In the genomic region with DNA sequence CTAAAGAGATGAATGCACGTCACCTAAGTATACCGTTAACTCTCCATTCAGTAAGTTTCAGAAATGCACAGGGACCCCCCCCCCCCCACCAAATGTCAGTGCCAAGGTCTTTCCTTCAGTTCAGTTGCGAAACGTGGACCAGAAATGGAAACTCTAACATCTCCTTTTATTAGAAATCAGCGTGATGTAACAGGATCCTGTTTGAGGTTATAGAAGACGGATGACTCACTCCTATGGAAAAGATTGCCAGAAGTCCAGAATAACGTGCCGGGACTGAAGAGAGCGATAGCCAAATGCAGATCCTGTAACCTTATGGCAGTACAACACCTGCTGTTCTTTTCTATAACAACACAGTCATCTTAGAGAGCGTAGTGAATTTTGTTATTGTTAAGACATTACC, we compare ENCODE assay signal across 12 mouse cellular contexts. TPM values are rescaled to one million over a fixed set of nuclear protein-coding genes. Genes with fewer than 3 reads are reported as not detected.
DNase-seq lines count a peak whose midpoint lies in the region; ATAC-seq and TF ChIP-seq lines count a peak whose summit lies in the region.
"Had no signal": no experiment of that assay in that cellular context is flagged by ENCODE, and none has a peak within 500 bp of the region (broad histone marks: within the 10 kb centered on the region; RNA-seq: fewer than 3 reads in every experiment).

No protein-coding gene starts in this region.

- no peaks in the 10 kb centered on the region for H3K79me2 ChIP-seq in heart, adult 2 months (replicated peaks; ENCODE audit: control insufficient read depth, insufficient read depth, low read length)

- intact Hi-C loops in heart, adult 2 months (cut with DNase I), result no loop called here
- intact Hi-C loops in heart, postnatal 14 days (cut with DNase I), result no loop called here

- H3K27ac ChIP-seq in heart, adult 2 months, result peak overlapping the region; percentile 62
- no peak overlapping the region for H3K27ac ChIP-seq in hindbrain, embryonic 13.5 days
- H3K27ac ChIP-seq: hindbrain, embryonic 14.5 days had no signal

- no peaks in the 10 kb centered on the region for H3K9me3 ChIP-seq in hindbrain, embryonic 13.5 days
- H3K9me3 ChIP-seq: limb, embryonic 13.5 days had no signal

- DNase-seq in heart, adult 2 months, result peak in 1 of 2 experiments; percentile 49
- no peak for DNase-seq in heart, postnatal 14 days
- DNase-seq in 3134 (ENCODE audit: extremely low read depth, insufficient read length, low spot score) (peak; percentile 58), NIH3T3 (ENCODE audit: low read depth) (peak; percentile 89)
- no peak for DNase-seq in T-cell, adult 2 months (ENCODE audit: low spot score)
- no peak for DNase-seq in ovary, postnatal 36 days (ENCODE audit: low spot score)

- H3K4me1 ChIP-seq in heart, adult 2 months (ENCODE audit: control insufficient read depth, insufficient read depth, low read length), result peaks cover 6% of the 10 kb centered on the region
- peaks cover 18% of the 10 kb centered on the region for H3K4me1 ChIP-seq in hindbrain, embryonic 13.5 days (replicated peaks)

- no peak for TF ChIP-seq CTCF in heart, adult 2 months (IDR thresholded peaks at IDR 0.05)

- no peak for TF ChIP-seq POLR2A in heart, adult 2 months (IDR thresholded peaks at IDR 0.05; ENCODE audit: insufficient read depth, low read depth, low read length)

- H3K27me3 ChIP-seq in heart, adult 2 months (ENCODE audit: control insufficient read depth, insufficient read depth, low read length), result no peaks in the 10 kb centered on the region
- H3K27me3 ChIP-seq in hindbrain, embryonic 13.5 days, result no peaks in the 10 kb centered on the region
- H3K27me3 ChIP-seq: limb, embryonic 13.5 days had no signal

- no peak for TF ChIP-seq EP300 in heart, adult 2 months (IDR thresholded peaks at IDR 0.05; ENCODE audit: insufficient read depth, low read depth, low read length)

- no peaks in the 10 kb centered on the region for H3K36me3 ChIP-seq in heart, adult 2 months (ENCODE audit: control insufficient read depth, insufficient read depth, low read length)
- no peaks in the 10 kb centered on the region for H3K36me3 ChIP-seq in hindbrain, embryonic 13.5 days
- H3K36me3 ChIP-seq: limb, embryonic 13.5 days had no signal

- ATAC-seq in common myeloid progenitor, adult 5-6 weeks (replicated peaks; ENCODE audit: low read depth, poor library complexity, severe bottlenecking), result peak; percentile 65
- no peak for ATAC-seq in hindbrain, embryonic 13.5 days (ENCODE audit: low FRiP score)

- no peak overlapping the region for H3K4me2 ChIP-seq in hindbrain, embryonic 13.5 days
- H3K4me2 ChIP-seq: hindbrain, embryonic 14.5 days; limb, embryonic 13.5 days had no signal

- 0 out of 2 replicates have a peak overlapping the region, but pooled peaks have one; percentile 5 for H3K4me3 ChIP-seq in heart, adult 2 months
- H3K4me3 ChIP-seq in hindbrain, embryonic 13.5 days, result no peak overlapping the region
- H3K4me3 ChIP-seq: erythroblast, embryonic 14.5 days; limb, embryonic 13.5 days had no signal

- H3K9ac ChIP-seq in heart, adult 2 months (ENCODE audit: low read depth, low read length), result no peak overlapping the region
- H3K9ac ChIP-seq in hindbrain, embryonic 13.5 days, result no peak overlapping the region
- H3K9ac ChIP-seq: limb, embryonic 13.5 days had no signal

- 27% methylated on average over 10 of the region's 10 CpGs for WGBS in heart, adult 2 months
- 76% methylated on average over 10 of the region's 10 CpGs for WGBS in hindbrain, embryonic 13.5 days

RNA-seq across cellular contexts. Expression of gene Cxcl10, which starts 19.7 kb away (rescaled TPM):
- under 1 TPM in 1 of 2 experiments, not detected in 1; 0.34 TPM for total RNA-seq in heart, adult 2 months (2021)
- 1.0 and 3.6 TPM in 2 replicates for polyA plus RNA-seq in heart, adult 2 months (2012; rRNA removed)
- under 1 TPM in 1 of 2 experiments, not detected in 1; 0.80 TPM for total RNA-seq in heart, postnatal 14 days (2021)
- total RNA-seq in common myeloid progenitor, adult 5-6 weeks (2017), result 2.2 and 3.2 TPM in 2 replicates
- polyA plus RNA-seq in hindbrain, embryonic 13.5 days (2015; fragmentation: Nextera tagmentation; extraction: Ambion mirVana), result 0.21 and 0.30 TPM in 2 replicates
- polyA plus RNA-seq: erythroblast, embryonic 14.5 days had no signal

RNA-seq across cellular contexts. Expression of gene Art3, which starts 36.8 kb away (rescaled TPM):
- total RNA-seq in heart, adult 2 months (2021), result 100 to 1,000 TPM; 622 to 797 TPM
- 268 and 420 TPM in 2 replicates for polyA plus RNA-seq in heart, adult 2 months (2012; rRNA removed)
- total RNA-seq in heart, postnatal 14 days (2021), result 100 to 1,000 TPM; 620 to 781 TPM
- total RNA-seq in common myeloid progenitor, adult 5-6 weeks (2017), result not detected in 2 replicates
- polyA plus RNA-seq in hindbrain, embryonic 13.5 days (2015; fragmentation: Nextera tagmentation; extraction: Ambion mirVana), result 7.6 and 9.5 TPM in 2 replicates
- total RNA-seq: megakaryocyte-erythroid progenitor cell, adult 5-6 weeks had no signal
- polyA plus RNA-seq: erythroblast, embryonic 14.5 days had no signal

RNA-seq across cellular contexts. Expression of gene Cxcl9, which starts 40.5 kb away (rescaled TPM):
- total RNA-seq in heart, adult 2 months (2021), result 1 to 10 TPM; 2.8 to 3.0 TPM
- 12.2 and 21.0 TPM in 2 replicates for polyA plus RNA-seq in heart, adult 2 months (2012; rRNA removed)
- under 1 TPM; 0.57 to 0.88 TPM for total RNA-seq in heart, postnatal 14 days (2021)
- 0.09 TPM in 1 of 2 replicates, not detected in the other for total RNA-seq in common myeloid progenitor, adult 5-6 weeks (2017)
- not detected in 2 replicates for polyA plus RNA-seq in hindbrain, embryonic 13.5 days (2015; fragmentation: Nextera tagmentation; extraction: Ambion mirVana)
- total RNA-seq: megakaryocyte-erythroid progenitor cell, adult 5-6 weeks had no signal
- polyA plus RNA-seq: erythroblast, embryonic 14.5 days; hindbrain, embryonic 14.5 days had no signal

RNA-seq across cellular contexts. Expression of gene Sdad1, which starts 58.1 kb away (rescaled TPM):
- total RNA-seq in heart, adult 2 months (2021), result 10 to 100 TPM; 10.9 TPM
- 6.1 and 7.0 TPM in 2 replicates for polyA plus RNA-seq in heart, adult 2 months (2012; rRNA removed)
- 10 to 100 TPM; 12.4 to 13.9 TPM for total RNA-seq in heart, postnatal 14 days (2021)
- total RNA-seq in common myeloid progenitor, adult 5-6 weeks (2017), result 75.4 and 86.8 TPM in 2 replicates
- polyA plus RNA-seq in hindbrain, embryonic 13.5 days (2015; fragmentation: Nextera tagmentation; extraction: Ambion mirVana), result 31.1 and 33.7 TPM in 2 replicates

Comparison
In these comparisons a context has a peak if more than half of its experiments do, and no peak if none do; other contexts are left out.
1. DNase-seq: peak in 3134 (single experiment) and NIH3T3 (single experiment); none in heart, postnatal 14 days (0 of 2), T-cell, adult 2 months (single experiment) and ovary, postnatal 36 days (single experiment).
2. RNA of gene Art3, which starts 36.8 kb away (total RNA-seq): 622 to 797 TPM in heart, adult 2 months and 620 to 781 TPM in heart, postnatal 14 days; not detected in common myeloid progenitor, adult 5-6 weeks; every median in the first group is over 100 times any median in the second.